Mouse (Mus musculus): ENCODE data around the gene 5730409E04Rik. TPM values are rescaled to one million over a fixed set of nuclear protein-coding genes. Genes with fewer than 3 reads are reported as not detected.

Gene 5730409E04Rik
- total and polyA plus RNA-seq, 2 experiments from 2014 or later: 2.8 to 5.8 TPM

- H3K27me3 ChIP-seq (ENCODE audit: control insufficient read depth, insufficient read depth, low read length): 0 out of 2 replicates have a peak, but pooled peaks cover 7% of the 10 kb centered on the region
- DNase-seq (ENCODE audit: low spot score) (no peak), ATAC-seq (ENCODE audit: insufficient read depth, low read depth) (no peak)
- H3K4me2 ChIP-seq (ENCODE audit: low read depth, low read length): no peak overlapping the region
- no peak overlapping the region for H3K27ac ChIP-seq (ENCODE audit: low read depth)
- 58% methylated on average over 24 of the region's 24 CpGs for WGBS
- H3K36me3 ChIP-seq (replicated peaks; ENCODE audit: control insufficient read depth, insufficient read depth, low read length): no peaks in the 10 kb centered on the region
- no peak overlapping the region for H3K9ac ChIP-seq (replicated peaks; ENCODE audit: low read depth, low read length)
- H3K9me3 ChIP-seq (replicated peaks; ENCODE audit: control insufficient read depth, low read length): no peaks in the 10 kb centered on the region
- no peak overlapping the region for H3K4me3 ChIP-seq (ENCODE audit: low read depth, low read length)
- TF ChIP-seq EP300 (IDR thresholded peaks at IDR 0.05; ENCODE audit: low read depth) (no peak), CTCF (IDR thresholded peaks at IDR 0.05; ENCODE audit: low read depth) (no peak)
- no peaks in the 10 kb centered on the region for H3K4me1 ChIP-seq (ENCODE audit: control insufficient read depth, insufficient read depth)
Measured at GRCm38 (mm10) chr4:126647996-126648910, 38.6 kb downstream of the 5730409E04Rik start.

- DNase-seq (ENCODE audit: low spot score) (no peak), ATAC-seq (ENCODE audit: insufficient read depth, low read depth) (no peak)
- WGBS: 71% methylated on average over 5 of the region's 5 CpGs
- Histone ChIP-seq H3K4me1 (ENCODE audit: control insufficient read depth, insufficient read depth) (no peaks in the 10 kb centered on the region), H3K4me3 (ENCODE audit: low read depth, low read length) (no peak overlapping the region), H3K9ac (replicated peaks; ENCODE audit: low read depth, low read length) (no peak overlapping the region), H3K36me3 (replicated peaks; ENCODE audit: control insufficient read depth, insufficient read depth, low read length) (no peaks in the 10 kb centered on the region), H3K9me3 (replicated peaks; ENCODE audit: control insufficient read depth, low read length) (no peaks in the 10 kb centered on the region), H3K27me3 (ENCODE audit: control insufficient read depth, insufficient read depth, low read length) (0 out of 2 replicates have a peak, but pooled peaks cover 3% of the 10 kb centered on the region), H3K4me2 (ENCODE audit: low read depth, low read length) (no peak overlapping the region), H3K27ac (ENCODE audit: low read depth) (no peak overlapping the region)
- TF ChIP-seq CTCF (IDR thresholded peaks at IDR 0.05; ENCODE audit: low read depth): no peak
- TF ChIP-seq EP300 (IDR thresholded peaks at IDR 0.05; ENCODE audit: low read depth): no peak
Measured at GRCm38 (mm10) chr4:126653148-126653547, 43.5 kb downstream of the 5730409E04Rik start.

- no peaks in the 10 kb centered on the region for H3K36me3 ChIP-seq (replicated peaks; ENCODE audit: control insufficient read depth, insufficient read depth, low read length)
- no peaks in the 10 kb centered on the region for H3K4me1 ChIP-seq (ENCODE audit: control insufficient read depth, insufficient read depth)
- no peaks in the 10 kb centered on the region for H3K9me3 ChIP-seq (replicated peaks; ENCODE audit: control insufficient read depth, low read length)
- no peak overlapping the region for H3K27ac ChIP-seq (ENCODE audit: low read depth)
- ATAC-seq (ENCODE audit: insufficient read depth, low read depth) (no peak; the same call in 1 of the 2 replicates), DNase-seq (ENCODE audit: low spot score) (peak; percentile 43)
- H3K27me3 ChIP-seq (ENCODE audit: control insufficient read depth, insufficient read depth, low read length): 0 out of 2 replicates have a peak, but pooled peaks cover 3% of the 10 kb centered on the region
- 9% methylated on average over 9 of the region's 9 CpGs for WGBS
- TF ChIP-seq EP300 (IDR thresholded peaks at IDR 0.05; ENCODE audit: low read depth): no peak
- TF ChIP-seq CTCF (IDR thresholded peaks at IDR 0.05; ENCODE audit: low read depth): no peak
- no peak overlapping the region for H3K4me2 ChIP-seq (ENCODE audit: low read depth, low read length)
- H3K9ac ChIP-seq (replicated peaks; ENCODE audit: low read depth, low read length): no peak overlapping the region
- H3K4me3 ChIP-seq (ENCODE audit: low read depth, low read length): no peak overlapping the region
Measured at GRCm38 (mm10) chr4:126655356-126655755, 45.7 kb downstream of the 5730409E04Rik start.

- no peaks in the 10 kb centered on the region for H3K9me3 ChIP-seq (replicated peaks; ENCODE audit: control insufficient read depth, low read length)
- no peak overlapping the region for H3K27ac ChIP-seq (ENCODE audit: low read depth)
- no peaks in the 10 kb centered on the region for H3K4me1 ChIP-seq (ENCODE audit: control insufficient read depth, insufficient read depth)
- no peaks in the 10 kb centered on the region for H3K36me3 ChIP-seq (replicated peaks; ENCODE audit: control insufficient read depth, insufficient read depth, low read length)
- ATAC-seq (ENCODE audit: insufficient read depth, low read depth) (no peak), DNase-seq (ENCODE audit: low spot score) (no peak)
- TF ChIP-seq CTCF (IDR thresholded peaks at IDR 0.05; ENCODE audit: low read depth): no peak
- no peak for TF ChIP-seq EP300 (IDR thresholded peaks at IDR 0.05; ENCODE audit: low read depth)
- H3K27me3 ChIP-seq (ENCODE audit: control insufficient read depth, insufficient read depth, low read length): no peaks in the 10 kb centered on the region
- H3K4me2 ChIP-seq (ENCODE audit: low read depth, low read length): no peak overlapping the region
- H3K9ac ChIP-seq (replicated peaks; ENCODE audit: low read depth, low read length): no peak overlapping the region
- H3K4me3 ChIP-seq (ENCODE audit: low read depth, low read length): no peak overlapping the region
- WGBS: 46% methylated on average over 7 of the region's 7 CpGs
Measured at GRCm38 (mm10) chr4:126661249-126661648, 51.6 kb downstream of the 5730409E04Rik start.

Small RNAs within 50 kb of the gene (microRNA-seq; reads per million reads assigned to microRNA genes)
- 1.6 reads per million for gene Mir7119

Other genes starting within 250 kb of the 5730409E04Rik start
- 3.3 and 35.2 TPM in 2 replicates for gene Ago3, start 180.3 kb upstream of the 5730409E04Rik start, total RNA-seq (2014; rRNA removed; ENCODE audit: low replicate concordance)
- 7.3 and 8.3 TPM in 2 replicates for gene Ago3, start 180.3 kb upstream of the 5730409E04Rik start, polyA plus RNA-seq (2015; fragmentation: Nextera tagmentation; extraction: Ambion mirVana)
- gene Ago1, start 141.2 kb upstream of the 5730409E04Rik start, total RNA-seq (2014; rRNA removed; ENCODE audit: low replicate concordance): 9.9 and 22.3 TPM in 2 replicates
- gene Ago1, start 141.2 kb upstream of the 5730409E04Rik start, polyA plus RNA-seq (2015; fragmentation: Nextera tagmentation; extraction: Ambion mirVana): 1.4 and 1.6 TPM in 2 replicates
- gene Ago4, start 76.3 kb upstream of the 5730409E04Rik start, total RNA-seq (2014; rRNA removed; ENCODE audit: low replicate concordance): 0.31 and 1.5 TPM in 2 replicates
- gene Ago4, start 76.3 kb upstream of the 5730409E04Rik start, polyA plus RNA-seq (2015; fragmentation: Nextera tagmentation; extraction: Ambion mirVana): 0.92 and 0.93 TPM in 2 replicates
- gene Clspn, start 52.9 kb upstream of the 5730409E04Rik start, total RNA-seq (2014; rRNA removed; ENCODE audit: low replicate concordance): 6.9 and 12.9 TPM in 2 replicates
- 6.0 and 7.0 TPM in 2 replicates for gene Clspn, start 52.9 kb upstream of the 5730409E04Rik start, polyA plus RNA-seq (2015; fragmentation: Nextera tagmentation; extraction: Ambion mirVana)
- gene Psmb2, start 67.8 kb downstream of the 5730409E04Rik start, total RNA-seq (2014; rRNA removed; ENCODE audit: low replicate concordance): 232 and 263 TPM in 2 replicates
- gene Psmb2, start 67.8 kb downstream of the 5730409E04Rik start, polyA plus RNA-seq (2015; fragmentation: Nextera tagmentation; extraction: Ambion mirVana): 443 and 455 TPM in 2 replicates
- not detected in 2 replicates for gene Tfap2e, start 126.4 kb downstream of the 5730409E04Rik start, total RNA-seq (2014; rRNA removed; ENCODE audit: low replicate concordance)
- gene Tfap2e, start 126.4 kb downstream of the 5730409E04Rik start, polyA plus RNA-seq (2015; fragmentation: Nextera tagmentation; extraction: Ambion mirVana): not detected in 2 replicates
- gene Ncdn, start 143.6 kb downstream of the 5730409E04Rik start, total RNA-seq (2014; rRNA removed; ENCODE audit: low replicate concordance): 29.0 and 36.2 TPM in 2 replicates
- gene Ncdn, start 143.6 kb downstream of the 5730409E04Rik start, polyA plus RNA-seq (2015; fragmentation: Nextera tagmentation; extraction: Ambion mirVana): 11.0 TPM in 2 replicates
- gene AU040320, start 143.7 kb downstream of the 5730409E04Rik start, total RNA-seq (2014; rRNA removed; ENCODE audit: low replicate concordance): 50.6 and 69.0 TPM in 2 replicates
- 15.7 and 16.6 TPM in 2 replicates for gene AU040320, start 143.7 kb downstream of the 5730409E04Rik start, polyA plus RNA-seq (2015; fragmentation: Nextera tagmentation; extraction: Ambion mirVana)

Data from heart, postnatal 0 days (tissue).